Mouse (Mus musculus) lung, adult 2 months (tissue): Measurements from ENCODE around the gene Aldh1b1.

ENCODE experiments used
- CTCF ChIP-seq: fragments of 200-500 bp; IDR thresholded peaks from 2 replicates; pipeline ENCODE4 v1.5.1; 2011; ENCODE audit warnings: mild to moderate bottlenecking, low read length, control low read depth; ENCODE audit not compliant: insufficient read depth
- POLR2A ChIP-seq: fragments of 200-500 bp; IDR thresholded peaks from 2 replicates; pipeline ENCODE4 v1.6.1; 2011; ENCODE audit warnings: low read depth, mild to moderate bottlenecking, control low read depth, low read length, borderline replicate concordance; ENCODE audit errors: extremely low read depth

- TF ChIP-seq CTCF: no peak
- TF ChIP-seq POLR2A: no peak
Observed at GRCm38 (mm10) chr4:45831996-45832395, 33.2 kb downstream of the Aldh1b1 start.
